Mouse (Mus musculus) A20 (cell line): Measurements from ENCODE around the gene Cyp21a1.
"Not testable (repeated sequence)": the region's sequence is repeated elsewhere in the genome, so short reads cannot be mapped to it uniquely, and the experiment has no call there.

ENCODE experiments used
- DNase-seq: peaks from one replicate; pipeline ENCODE4 v3.0.0-alpha.2; 2011; ENCODE audit warnings: low read depth, low spot score

Cyp21a1 gene

DNA sequence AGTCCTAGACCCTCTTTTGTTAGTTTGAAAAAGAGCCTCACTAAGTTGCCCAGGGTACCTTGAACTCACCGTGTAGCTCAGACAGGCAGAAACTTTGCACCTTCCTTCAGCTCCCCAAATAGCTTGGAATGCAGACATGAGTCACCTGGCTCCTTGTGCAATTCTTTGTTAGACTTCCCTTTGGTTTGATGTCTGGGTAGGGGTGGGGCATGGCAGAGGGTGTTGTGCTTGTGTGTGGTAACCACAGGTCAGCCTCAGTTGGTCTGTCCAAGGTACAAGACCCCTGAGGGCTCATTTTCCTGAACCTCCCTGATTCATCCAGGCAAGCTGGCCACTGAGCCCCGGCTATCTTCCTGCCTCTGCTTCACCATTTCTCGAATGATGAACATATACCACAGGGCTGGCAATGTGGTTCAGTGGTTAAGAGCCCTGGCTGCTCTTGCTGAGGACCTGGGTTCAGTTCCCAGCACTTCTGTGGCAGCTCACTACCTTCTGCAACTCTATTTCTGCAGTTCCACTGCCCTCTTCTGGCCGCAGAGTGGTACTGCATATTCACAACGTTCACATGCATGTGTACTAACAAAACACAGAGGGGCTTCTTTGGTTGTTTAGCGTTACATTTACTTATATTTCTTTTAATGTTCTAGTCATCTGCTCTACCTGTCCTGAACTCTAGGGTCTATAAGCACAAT is 656 bp upstream of the Cyp21a1 start:
- peak; percentile 29 for DNase-seq

DNA sequence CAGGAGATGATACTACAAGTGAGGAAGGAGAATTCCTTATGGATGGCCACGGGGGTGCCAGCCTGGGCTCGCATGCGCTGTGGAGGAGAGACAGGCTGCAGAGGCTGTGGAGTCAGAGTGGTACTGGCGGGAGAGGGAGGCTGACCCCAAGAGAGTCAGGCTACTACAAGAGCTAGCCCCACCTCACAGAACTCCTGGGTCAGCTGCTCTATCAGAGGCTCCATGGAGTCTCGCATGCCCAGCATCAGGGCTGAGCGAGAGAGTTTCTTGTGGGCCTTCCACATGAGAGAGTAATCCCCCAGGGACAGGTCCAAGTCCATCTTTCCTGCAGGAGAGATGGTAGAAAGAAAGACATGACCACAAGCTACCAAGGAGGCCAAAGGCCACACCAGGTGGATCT is 994 bp downstream of the Cyp21a1 start:
- not testable (repeated sequence) for DNase-seq

DNA sequence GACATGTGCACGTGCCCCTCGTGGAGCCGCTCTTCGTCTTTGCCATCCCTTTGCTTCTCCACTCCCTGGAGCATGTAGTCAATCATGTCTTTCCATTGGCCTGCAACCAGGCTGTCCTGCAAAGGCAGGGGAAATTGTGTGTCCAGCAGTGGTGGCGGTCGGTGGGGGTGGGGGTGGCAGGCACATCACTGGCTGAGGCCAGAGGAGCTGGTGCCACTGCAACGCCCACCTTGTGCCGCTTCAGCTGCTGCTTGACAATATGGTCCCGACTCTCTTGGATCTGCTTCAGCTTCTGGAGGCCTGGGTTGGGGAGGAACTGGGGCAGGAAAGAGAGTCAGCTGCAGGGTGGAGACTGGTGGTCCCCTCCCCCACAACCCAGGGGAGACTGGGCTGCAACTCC is 1.6 kb downstream of the Cyp21a1 start:
- DNase-seq = not testable (repeated sequence)

DNA sequence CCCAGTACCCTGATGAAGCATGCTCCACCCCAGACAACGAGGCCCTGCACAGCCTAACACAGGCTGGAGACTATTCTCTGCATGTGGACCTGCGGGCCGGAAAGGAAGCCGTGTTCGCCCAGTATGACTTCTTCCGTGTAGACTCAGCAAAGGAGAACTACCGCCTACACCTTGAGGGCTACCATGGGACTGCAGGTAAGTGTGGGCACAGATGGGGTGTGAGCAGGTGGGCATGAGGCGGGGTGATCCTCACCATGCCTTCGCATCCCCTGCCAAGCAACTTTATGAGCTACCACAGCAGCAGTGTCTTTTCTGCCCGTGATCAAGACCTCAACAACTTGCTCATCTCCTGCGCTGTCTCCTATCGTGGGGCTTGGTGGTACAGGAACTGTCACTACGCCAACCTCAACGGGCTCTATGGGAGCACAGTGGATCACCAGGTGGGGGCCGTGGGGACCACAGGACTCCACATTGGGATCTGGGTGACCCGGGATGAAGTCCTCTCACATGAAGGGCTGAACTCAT is 3.5 kb downstream of the Cyp21a1 start:
- DNase-seq = not testable (repeated sequence)

DNA sequence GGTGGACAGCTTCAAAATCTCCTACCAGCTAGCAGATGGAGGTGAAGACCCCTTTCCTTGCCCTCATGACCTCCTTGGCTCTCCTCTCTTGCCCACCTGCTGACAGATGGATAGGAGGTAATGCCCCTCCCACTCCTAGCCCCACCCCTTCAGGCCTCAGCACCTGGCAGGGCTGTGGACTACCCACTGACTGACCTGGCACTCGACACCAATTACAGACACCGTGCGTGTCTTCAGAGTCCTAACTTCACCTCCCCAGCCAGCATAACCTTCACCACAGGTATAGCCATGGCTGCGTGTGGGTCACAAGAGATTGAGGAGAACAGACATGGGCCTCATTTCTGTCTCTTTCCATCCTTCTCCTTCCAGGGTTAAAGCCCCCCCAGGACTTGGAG is 4.8 kb downstream of the Cyp21a1 start:
- no peak for DNase-seq

DNA sequence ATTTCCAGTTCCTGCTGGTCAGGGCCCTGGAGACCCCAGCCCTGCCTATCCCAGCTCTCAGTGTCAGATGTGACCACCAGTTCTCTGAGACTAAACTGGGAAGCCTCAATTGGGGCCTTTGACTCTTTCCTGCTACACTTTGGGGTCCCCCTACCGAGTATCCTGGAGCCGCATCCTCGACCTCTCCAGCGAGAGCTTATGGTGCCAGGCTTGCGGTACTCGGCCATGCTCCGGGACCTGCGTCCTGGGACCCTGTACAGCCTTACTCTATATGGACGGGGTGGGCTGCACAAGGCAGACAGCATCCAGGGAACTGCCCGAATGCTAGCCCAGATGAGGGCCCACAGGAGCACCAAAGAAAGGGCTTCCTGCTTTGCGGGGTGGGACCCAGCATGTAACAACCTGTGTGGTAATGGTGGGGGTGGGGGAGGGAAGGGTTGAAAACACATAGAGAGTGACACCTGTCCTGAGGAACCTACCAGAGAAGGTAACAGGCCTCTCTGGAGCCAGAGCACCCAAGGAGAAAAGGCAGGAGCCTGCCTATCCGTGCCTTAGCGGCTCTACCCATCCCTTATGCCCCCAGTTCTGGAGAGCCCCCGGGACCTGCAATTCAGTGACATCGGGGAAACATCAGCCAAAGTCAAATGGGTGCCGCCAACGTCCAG is 5.4 kb downstream of the Cyp21a1 start:
- DNase-seq = no peak

DNA sequence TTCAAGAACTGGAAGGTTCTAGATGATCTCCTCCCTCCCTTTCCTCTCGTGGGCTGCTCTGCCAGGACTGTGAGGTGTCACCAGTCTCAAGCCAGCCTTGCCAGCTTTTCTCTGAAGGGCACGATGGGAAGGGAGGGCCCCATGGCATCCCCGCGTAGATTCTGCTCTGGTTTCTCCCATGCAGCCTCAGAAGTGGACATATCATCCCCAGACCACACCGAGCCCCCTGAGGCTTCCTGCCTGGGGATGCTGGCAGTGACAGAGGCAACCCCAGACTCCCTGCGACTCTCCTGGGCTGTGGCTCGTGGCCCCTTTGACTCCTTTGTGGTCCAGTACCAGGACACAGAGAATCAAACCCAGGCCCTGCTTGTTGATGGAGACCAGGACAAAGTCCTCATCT is 6.3 kb downstream of the Cyp21a1 start:
- DNase-seq = not testable (repeated sequence)

DNA sequence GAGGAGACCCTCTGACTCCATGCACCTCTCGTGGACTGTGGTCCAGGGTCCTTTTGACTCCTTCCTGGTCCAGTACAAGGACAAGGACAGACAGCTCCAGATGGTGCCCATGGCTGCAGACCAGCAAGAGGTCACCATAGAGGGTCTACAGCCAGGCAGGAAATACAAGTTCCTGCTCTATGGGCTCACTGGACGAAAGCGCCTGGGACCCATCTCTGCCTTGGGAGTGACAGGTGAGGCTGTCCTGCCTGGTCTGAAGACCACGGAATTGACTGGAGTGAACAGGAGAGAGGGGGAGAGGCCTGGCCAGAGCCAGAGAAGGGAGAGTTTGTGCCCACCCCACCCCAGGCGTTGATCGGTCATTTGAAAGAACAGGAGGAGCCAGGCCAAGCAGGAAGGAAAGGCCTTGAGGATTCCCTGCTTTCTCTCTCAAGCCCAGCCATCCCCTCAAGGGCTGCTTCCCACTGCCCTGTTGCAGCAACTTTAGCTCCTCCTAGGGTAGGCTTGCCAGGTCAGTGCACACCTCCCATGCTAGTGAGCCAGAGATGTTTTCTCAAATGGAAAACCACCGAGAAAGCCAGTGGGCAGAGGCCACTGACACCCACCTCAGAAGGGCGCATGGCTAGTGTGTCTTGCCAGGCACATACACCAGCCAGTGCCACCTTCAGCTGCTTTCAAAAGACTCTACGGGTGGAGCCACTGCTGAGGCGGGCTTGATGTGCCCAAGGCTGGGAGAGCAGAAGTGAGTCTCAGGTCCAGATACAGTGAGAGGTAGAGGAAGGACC is 7.0 kb downstream of the Cyp21a1 start:
- not testable (repeated sequence) for DNase-seq

DNA sequence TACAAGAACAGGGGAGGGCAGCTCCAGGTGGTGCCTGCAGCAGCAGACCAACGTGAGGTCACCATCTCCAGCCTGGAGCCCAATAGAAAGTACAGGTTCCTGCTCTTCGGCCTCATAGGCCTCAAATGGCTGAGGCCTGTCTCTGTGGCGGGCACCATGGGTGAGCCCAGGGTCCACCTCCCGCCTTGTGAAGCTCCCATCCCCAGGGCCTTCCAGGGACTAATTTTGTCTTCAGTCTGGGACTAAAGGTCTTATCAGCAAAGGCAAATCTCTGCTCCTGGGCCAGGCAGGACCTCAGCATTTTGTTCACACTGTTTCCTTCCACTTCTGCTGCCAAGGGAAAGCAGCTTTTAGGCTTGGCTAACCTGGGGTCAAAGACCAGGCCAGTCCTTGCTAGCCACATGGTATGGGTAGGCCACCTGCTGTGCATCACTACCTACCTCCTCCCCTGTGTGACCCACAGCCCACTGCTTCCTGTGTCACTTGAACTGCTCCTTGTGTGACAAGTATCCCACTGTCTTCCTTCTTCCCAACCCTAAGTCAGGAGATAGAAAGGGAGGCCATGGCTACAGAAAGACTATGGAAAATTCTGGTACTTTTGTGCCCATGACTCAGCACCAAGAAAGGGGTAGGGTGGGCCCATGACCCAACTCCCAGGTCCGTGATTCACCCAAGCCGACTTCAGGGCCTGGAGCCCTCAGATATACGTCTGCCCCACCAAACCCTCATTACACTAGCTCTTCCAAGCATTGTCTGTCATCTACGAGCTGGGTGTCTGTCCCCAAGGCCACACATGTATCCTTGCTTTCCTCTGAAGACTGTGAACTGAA is 7.8 kb downstream of the Cyp21a1 start:
- DNase-seq = no peak

DNA sequence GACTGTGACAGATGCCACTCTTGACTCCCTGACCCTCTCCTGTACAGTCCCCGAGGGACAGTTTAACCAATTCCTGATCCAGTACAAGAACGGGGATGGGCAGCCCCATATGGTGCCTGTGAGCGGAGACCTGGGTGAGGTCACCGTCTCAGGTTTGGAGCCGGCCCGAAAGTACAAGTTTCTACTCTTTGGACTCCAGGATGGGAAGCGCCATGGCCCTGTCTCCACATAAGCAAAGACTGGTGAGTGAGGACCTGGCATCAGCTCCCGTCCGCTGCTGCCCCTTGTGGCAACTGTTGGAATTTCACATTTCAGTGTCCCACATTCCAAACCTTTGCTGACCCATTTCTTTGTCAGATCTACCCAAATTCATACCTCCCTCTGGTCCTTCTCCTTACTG is 8.7 kb downstream of the Cyp21a1 start:
- peak; percentile 37 for DNase-seq

DNA sequence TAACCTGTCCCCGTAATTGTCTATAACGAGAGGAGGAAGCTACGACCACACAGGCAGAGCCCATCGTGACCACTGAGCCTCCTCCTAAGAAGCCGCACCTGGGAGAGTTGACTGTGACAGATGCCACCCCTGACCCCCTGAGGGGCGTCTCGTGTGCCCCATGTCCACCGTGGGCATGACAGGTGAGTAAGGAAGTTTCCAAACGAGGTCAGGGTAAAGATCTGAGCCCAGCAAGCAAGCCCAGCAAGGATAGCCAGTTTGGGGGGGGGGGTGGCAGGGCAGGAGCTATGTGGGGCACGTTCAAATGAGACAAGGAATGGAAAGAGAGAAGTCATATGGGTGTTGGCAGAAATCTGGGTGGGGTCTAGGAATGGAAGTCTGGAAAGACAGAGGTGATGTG is 9.3 kb downstream of the Cyp21a1 start:
- no peak for DNase-seq

DNA sequence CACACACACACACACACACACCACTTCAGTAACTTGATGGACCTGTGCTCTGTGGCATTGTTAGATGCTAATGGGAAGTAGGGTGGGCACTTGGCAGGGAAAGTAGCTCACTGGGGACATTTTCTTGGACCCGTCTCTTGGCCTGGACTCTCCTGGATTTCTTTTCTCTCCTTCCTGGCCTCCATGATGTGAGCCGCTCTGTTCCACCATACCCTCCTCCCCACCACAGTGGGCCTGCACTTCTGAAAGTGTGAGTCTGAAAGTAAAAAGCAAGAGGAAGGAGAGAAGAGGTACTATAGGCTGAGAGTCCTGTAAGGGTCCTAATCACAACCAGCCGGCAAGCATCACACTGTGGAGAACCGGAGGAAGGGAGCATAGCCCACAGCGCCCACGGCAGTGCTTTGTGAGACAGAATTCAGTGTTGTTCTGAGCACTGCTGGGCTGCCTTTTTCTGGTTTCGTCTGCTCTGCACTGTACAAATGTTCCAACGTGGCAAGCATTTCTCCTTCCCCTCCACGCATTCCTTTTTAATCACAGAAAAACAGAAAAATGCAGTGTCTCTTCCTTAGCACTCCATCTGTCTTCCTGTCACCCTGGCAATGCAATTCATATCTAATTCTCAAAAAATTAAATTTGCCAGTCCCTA is 26.6 kb downstream of the Cyp21a1 start:
- no peak for DNase-seq

DNA sequence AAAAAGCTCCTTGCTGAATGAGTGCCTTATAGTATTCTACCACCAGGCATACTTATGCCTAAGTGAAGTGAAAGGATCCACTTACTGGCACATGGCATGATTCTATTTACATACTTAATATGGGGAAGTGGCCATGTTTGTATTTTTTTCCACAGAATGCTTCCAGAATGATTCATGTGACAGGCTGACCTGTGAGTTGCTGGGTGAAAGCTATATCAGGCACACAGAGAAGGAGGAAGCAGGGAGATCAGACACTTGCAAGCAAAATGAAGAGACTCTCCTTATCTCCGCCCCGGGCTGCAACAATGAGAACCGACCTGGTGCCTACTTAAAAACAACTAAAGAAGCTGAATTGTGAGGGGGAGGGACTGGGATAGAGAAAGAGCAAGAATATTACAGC is 42.9 kb downstream of the Cyp21a1 start:
- no peak for DNase-seq
